Mouse (Mus musculus) midbrain, embryonic 12.5 days (tissue): ENCODE measurements around the gene Cldn34b4. TPM values are rescaled to one million over a fixed set of nuclear protein-coding genes. Genes with fewer than 3 reads are reported as not detected.

ENCODE experiments used
- ATAC-seq: fragments of 200-750 bp; cut with Nextera tagmentation; 2 replicates; pipeline ENCODE4 v1.8.0; 2017; ENCODE audit warnings: low read depth, moderate TSS enrichment, moderate library complexity; ENCODE audit not compliant: low FRiP score
- H3K27ac ChIP-seq: fragments of 300-500 bp; sonication (generic); replicated peaks from 2 replicates; pipeline ENCODE4 v1.5.1; 2016; ENCODE audit warnings: mild to moderate bottlenecking
- H3K27me3 ChIP-seq: fragments of 300-500 bp; sonication (generic); 2 replicates; pipeline ENCODE4 v1.6.1; 2016; ENCODE audit warnings: mild to moderate bottlenecking
- H3K36me3 ChIP-seq: fragments of 300-500 bp; sonication (generic); 2 replicates; pipeline ENCODE4 v1.6.1; 2016
- H3K4me1 ChIP-seq: fragments of 300-500 bp; sonication (generic); 2 replicates; pipeline ENCODE4 v1.6.1; 2016
- H3K4me2 ChIP-seq: fragments of 300-500 bp; sonication (generic); replicated peaks from 2 replicates; pipeline ENCODE4 v1.6.1; 2016; ENCODE audit warnings: mild to moderate bottlenecking, moderate library complexity
- H3K4me3 ChIP-seq: fragments of 300-500 bp; sonication (generic); 2 replicates; pipeline ENCODE4 v1.5.1; 2016; ENCODE audit warnings: mild to moderate bottlenecking
- H3K9ac ChIP-seq: fragments of 300-500 bp; sonication (generic); replicated peaks from 2 replicates; pipeline ENCODE4 v1.6.1; 2016; ENCODE audit warnings: mild to moderate bottlenecking, moderate library complexity
- H3K9me3 ChIP-seq: fragments of 300-500 bp; sonication (generic); 2 replicates; pipeline ENCODE4 v1.6.1; 2016; ENCODE audit warnings: mild to moderate bottlenecking
- WGBS: fragments of 180-500 bp; shearing (Covaris S2); methylation state at CpG from one replicate; pipeline ENCODE4 v1.1.7; 2016; 5-methylcytosine and 5-hydroxymethylcytosine counted together
- polyA plus RNA-seq: library from polyadenylated mRNA; unstranded; fragments of >200 nt; fragmentation: Nextera tagmentation; extraction: Ambion mirVana; gene quantifications from 2 replicates; pipeline ENCODE4 v1.2.1, GENCODE M21; 2016

Gene Cldn34b4
- polyA plus RNA-seq, result not detected in 2 replicates

DNA sequence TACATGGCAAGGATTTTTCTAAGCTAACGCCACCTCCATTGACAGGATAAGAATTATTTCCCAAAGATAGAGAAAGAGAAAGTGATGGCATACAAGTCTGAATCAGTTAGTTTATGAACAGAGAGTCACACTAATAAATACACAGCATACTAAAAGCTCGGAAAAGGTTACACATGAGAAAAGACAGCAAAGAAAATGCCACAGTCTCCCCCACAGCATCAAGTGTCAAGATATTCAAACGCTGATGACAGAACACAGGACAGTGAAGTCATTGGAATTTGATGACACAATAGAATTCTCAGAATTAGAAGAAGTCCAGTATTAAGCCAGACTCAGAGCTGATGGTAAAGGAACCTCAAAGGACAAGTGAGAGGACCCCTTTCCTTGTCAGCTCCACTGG is at the start of gene Cldn34b4:
Gene Cldn34b4, plus strand, starts transcription at position 301 of the 400 bp plus-strand sequence.
- no peak within 1 kb of the TSS for H3K4me2 ChIP-seq
- no peaks in the 10 kb centered on the region for H3K9me3 ChIP-seq
- WGBS, result 87% methylated on average over 3 of the region's 3 CpGs
- H3K4me3 ChIP-seq, result no peak within 1 kb of the TSS
- H3K9ac ChIP-seq, result no peak within 1 kb of the TSS
- H3K36me3 ChIP-seq, result no peaks in the 10 kb centered on the region
- H3K27ac ChIP-seq, result no peak within 1 kb of the TSS
- ATAC-seq, result no peak
- no peaks in the 10 kb centered on the region for H3K27me3 ChIP-seq
- H3K4me1 ChIP-seq, result no peaks in the 10 kb centered on the region

Other genes starting within 250 kb of the Cldn34b4 start
- not detected in 2 replicates for gene Cldn34b3, start 129.0 kb upstream of the Cldn34b4 start, polyA plus RNA-seq
- gene Cldn34d, start 209.6 kb downstream of the Cldn34b4 start, polyA plus RNA-seq, result not detected in 2 replicates